Mouse (Mus musculus) heart, postnatal 25 days (tissue): Measurements from ENCODE around the gene Kbtbd13. TPM values are rescaled to one million over a fixed set of nuclear protein-coding genes. Genes with fewer than 3 reads are reported as not detected.

Experiments
- DNase-seq: peaks from one replicate; pipeline ENCODE4 v3.0.0; 2022; ENCODE audit warnings: low spot score
- intact Hi-C: fragments of 180-260 bp; cut with DNase I; formaldehyde crosslinking; loops from one replicate; pipeline ENCODE4 v1.15.1; 2025
- total RNA-seq, 2 experiments: library from RNA; stranded (reverse); gene quantifications; 2 replicates each; pipeline ENCODE4 v1.2.3; 2021

Gene Kbtbd13
- total RNA-seq = 1 to 10 TPM; 2.6 to 3.1 TPM

DNA sequence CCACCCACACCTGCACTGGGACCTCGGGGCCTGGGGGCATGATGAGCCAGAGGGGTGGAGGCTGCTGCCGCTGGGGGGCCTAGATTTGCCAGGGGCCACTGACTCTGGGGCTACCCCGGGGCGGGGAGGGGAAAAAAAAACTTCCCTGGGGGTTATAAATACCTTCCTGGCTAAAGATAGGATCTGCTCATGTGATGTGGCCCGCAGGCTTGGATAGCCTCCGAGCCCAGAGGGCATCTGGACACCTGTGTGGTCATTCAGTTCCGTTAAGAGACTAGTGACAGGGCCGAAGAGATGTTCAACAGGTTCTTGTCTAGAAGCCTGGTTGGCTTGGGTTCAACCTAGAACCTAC is at the start of gene Kbtbd13:
Kbtbd13 (minus strand) TSS at position 40 of the 352 bp plus-strand sequence.
- intact Hi-C loops = no loop called here
- no peak for DNase-seq

DNA sequence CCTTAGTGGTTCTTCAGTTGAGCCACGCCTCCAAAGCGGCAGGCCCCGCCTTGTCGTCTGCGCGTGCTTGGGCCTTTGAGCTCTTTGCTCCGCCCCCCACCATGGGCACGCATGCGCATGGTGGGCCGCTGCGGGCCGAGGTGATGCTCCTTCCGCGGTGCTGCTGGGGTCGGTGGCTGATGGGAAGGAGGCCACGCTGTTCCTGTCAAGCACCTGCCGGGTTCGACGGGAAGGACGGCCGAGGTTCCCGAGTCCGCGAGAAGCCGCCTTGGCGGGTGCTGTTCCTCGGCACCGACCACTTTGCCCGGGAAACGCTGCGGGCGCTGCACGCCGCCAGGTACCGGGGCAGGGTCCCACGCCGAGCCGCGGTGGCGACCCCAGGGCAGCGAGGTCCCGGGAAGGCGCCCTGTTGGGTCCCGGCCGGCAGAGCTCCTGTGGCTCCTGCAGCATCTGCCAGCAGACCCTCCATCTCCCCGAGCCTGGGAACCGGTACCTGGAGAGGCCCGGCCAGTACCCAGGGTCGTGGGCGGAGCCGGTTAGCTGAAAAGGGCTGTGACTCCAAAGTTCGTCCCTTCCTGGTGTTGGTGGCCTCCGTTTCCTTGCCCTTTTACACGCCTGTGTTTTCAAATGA is 44.3 kb upstream of the Kbtbd13 start, which contains the start of gene Mtfmt:
Mtfmt (plus strand) TSS at position 112 of the 631 bp plus-strand sequence.
- intact Hi-C loops = loop anchor here (10.0 kb wide), 1 partner anchor 149 kb away; the partner anchor contains the start of genes Pif1 and Plekho2
- DNase-seq = peak; percentile 85

DNA sequence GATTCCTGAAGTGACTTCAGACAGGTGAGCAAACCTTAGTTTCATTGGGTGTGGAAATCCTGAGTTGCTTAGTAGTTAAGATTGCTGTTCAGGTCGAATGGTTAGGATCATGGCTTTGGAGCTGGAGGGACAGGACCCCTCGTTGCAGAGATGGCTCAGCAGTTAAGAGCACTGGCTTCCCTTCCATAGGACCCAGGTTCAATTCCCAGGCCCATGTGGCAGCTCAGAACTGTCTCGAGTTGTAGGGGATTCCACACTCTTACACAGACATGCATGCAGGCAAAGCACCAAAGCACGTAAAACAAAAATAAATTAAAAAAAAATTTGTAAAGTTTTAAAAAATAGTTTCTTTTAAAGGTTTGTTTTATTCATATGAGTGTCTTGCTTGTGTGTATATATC is 43.8 kb upstream of the Kbtbd13 start:
- no peak for DNase-seq
- intact Hi-C loops = loop anchor here (10.0 kb wide), 1 partner anchor 150 kb away; the partner anchor contains the start of genes Pif1 and Plekho2

DNA sequence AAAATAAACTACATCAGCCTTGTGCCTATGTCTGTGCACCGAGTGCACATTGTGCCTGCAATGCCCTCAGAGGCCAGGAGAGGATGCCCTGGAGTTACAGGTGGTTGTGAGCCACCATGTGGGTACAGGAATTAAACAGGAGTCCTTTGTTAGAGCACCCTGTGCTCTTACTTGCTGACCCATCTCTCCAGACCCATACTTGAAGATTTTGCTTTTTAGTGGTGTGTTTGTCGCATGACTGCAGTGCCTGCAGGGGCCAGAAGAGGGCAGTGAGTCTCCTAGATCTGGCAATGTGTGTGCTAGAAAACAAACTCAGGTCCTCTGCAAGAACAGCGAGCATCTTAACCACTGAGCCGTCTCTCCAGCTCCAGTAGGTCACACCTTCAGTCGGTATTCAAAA is 42.7 kb upstream of the Kbtbd13 start:
- intact Hi-C loops = loop anchor here (10.0 kb wide), 1 partner anchor 151 kb away; the partner anchor contains the start of genes Pif1 and Plekho2

DNA sequence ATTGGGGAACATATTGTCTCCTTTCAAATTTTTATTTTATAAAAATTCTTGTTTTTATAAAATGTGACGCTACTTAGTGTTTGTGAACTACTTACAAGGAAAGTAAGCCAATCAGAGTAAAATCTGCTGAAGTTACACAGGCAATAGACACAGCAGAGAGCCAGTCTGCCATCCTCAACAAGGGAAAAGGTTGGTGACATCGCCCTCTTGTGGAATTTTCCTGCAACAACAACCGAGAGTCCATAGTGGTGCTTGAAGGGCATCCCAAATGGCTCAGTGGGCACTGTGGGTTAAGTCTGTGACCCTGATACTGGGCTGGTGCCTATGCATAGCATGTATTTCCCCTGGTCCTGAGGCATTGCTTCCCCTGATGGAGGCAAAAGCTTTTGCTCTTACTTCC is 40.8 kb upstream of the Kbtbd13 start:
- intact Hi-C loops = loop anchor here (1.0 to 10.0 kb wide), 3 partner anchors 39 to 153 kb away; partner anchors contain the start of genes Pif1 and Plekho2
- peak; percentile 53 for DNase-seq

More for the DNA sequence above, 42.7 kb upstream of the Kbtbd13 start:
- no peak for DNase-seq

DNA sequence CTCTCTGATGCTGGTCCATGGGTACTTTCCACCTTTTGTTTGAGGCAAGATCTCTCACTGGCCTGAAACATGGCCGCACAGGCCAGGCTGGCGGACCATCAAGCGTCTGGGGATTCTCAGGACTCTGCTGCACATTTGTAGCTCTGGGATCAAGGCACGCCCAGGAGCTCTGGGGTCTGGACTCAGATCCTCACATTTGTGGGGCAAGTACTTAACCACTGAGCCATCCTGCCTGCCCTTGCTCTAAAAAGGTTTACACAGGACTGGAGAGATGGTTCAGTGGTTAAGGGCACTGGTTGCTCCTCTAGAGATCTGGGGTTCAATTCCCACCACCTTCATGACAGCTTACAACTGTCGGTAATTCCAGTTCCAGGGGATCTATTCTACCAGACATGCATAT is 39.5 kb upstream of the Kbtbd13 start:
- intact Hi-C loops = loop anchor here (10.0 kb wide), 1 partner anchor 154 kb away; the partner anchor contains the start of genes Pif1 and Plekho2
- no peak for DNase-seq

DNA sequence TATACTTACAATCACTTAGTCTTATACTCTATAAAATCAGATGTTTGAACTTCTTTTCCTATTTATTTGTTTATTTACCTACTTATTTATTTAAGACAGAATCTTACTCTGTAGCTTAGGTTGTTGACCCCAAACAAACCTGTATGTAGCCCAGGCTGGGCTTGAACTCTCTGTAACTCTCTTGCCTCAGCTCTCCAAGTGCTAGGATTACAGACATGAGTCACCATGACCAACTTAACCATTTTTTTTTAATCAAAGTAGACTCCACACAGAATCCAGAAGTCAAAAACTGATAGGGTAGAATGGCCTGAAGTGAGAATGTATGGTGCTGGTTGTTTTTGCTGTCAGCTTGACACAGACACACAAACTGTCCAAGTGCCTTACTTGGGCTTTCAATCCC is 38.9 kb upstream of the Kbtbd13 start:
- intact Hi-C loops = loop anchor here (10.0 kb wide), 1 partner anchor 154 kb away; the partner anchor contains the start of genes Pif1 and Plekho2
- DNase-seq = no peak

DNA sequence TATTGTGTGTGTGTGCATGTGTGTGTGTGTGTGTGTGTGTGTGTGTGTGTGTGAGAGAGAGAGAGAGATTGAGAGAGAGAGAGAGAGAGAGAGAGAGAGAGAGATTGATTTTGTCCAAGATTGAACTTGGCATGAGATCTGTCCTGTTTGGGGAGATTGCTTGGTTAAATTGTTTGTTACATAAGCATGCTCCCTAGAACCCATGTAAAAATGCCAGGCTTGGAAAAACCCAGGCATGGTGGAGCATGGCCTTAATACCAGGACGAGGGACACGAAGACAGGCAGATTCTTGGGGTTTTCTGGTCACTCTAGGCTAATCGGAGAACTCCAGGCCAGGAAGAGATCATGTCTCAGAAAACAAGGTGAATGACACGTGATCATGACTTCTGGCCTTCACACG is 36.6 kb upstream of the Kbtbd13 start:
- no peak for DNase-seq
- intact Hi-C loops = no loop called here

DNA sequence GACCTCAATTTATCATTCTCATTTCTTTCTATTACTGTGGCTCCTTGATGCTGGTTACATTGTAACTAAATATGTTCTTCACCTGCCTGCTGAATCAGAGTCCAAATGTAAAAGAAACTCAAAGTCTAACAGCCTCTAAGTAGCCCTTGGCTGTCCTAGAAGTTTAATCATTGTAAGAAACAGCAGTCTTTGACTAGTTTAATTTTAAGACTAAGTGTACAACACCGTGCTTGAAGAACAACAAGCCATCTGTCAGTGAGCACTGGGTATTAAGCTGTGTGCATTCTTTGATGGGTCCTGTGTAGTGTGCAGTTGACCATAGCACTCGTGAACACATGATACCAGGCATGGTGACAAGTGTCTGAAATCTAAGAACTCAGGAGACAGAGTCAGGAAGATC is 36.1 kb upstream of the Kbtbd13 start:
- intact Hi-C loops = no loop called here
- no peak for DNase-seq

DNA sequence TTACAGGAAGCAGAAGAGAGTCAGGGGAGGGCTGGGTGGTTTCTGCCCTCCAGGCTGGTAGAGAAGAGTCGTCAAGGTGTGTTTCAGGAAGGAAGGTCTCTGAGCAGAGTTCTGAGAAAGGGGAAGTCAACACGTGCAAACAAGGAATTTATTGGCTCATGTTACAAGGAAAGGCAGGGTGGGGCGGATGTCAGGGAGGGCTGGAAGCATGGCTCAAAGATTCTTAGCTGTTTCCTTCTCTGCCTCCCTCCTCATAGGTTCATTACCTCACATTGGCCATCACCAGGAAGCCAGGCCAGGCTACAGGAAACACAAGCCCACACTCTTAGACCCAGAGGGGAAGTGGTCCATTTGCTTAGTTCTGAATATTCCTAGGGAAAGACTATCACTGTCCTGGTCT is 32.9 kb upstream of the Kbtbd13 start:
- DNase-seq = no peak
- intact Hi-C loops = no loop called here

DNA sequence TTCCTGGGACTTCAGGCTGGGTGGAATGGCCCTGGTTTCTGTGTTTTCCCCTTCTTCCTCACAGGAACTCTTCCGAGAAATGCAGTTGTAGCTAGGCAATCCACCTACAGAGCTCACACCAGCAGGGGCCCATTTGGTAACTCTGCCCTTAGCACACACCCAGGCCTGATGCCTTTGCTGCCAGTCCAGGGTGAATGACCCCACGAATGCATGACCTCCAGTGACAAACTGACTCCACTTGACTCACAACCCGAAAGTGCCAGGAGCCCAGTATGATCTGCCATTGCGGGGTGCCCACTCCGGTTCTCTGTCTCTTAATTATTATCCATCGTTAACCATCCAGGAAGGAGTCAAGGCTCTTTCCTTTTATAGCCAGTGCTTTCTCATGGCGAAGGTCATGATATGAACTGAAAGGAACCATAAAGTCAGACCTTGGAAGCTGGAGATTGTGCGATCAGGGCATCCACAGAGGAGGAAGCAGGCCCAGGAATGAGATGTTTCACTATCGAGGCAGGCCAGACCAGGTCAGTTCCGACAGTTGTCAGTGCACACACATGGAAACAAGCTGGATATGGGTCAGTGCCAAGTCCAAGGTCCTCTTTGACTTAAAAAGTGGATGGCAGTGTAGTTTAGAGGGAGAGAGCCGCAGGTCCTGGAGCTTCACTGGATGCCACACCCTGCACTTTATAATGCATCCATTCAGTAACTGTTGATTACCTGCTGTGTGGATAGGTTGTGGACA is 31.5 kb upstream of the Kbtbd13 start, which contains the start of gene Slc51b:
Slc51b (minus strand) TSS at position 196 of the 742 bp plus-strand sequence.
- no peak for DNase-seq
- intact Hi-C loops = no loop called here

DNA sequence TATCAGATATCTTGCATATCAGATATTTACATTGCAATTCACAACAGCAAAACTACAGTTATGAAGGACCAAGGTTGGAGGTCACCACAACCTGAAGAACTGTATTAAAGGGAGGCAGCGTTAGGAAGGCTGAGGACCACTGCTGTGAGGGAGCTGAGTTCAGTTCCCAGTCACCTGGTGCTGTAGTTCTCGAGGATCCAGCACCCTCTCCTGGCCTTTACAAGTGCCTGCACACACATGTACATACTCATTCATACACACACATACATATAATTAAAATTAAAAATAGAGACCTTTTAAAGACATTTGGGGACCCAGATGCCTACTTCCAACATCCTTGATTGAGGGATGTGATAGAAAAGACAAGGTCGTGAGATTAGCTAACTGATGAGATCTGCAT is 28.2 kb upstream of the Kbtbd13 start:
- intact Hi-C loops = no loop called here

DNA sequence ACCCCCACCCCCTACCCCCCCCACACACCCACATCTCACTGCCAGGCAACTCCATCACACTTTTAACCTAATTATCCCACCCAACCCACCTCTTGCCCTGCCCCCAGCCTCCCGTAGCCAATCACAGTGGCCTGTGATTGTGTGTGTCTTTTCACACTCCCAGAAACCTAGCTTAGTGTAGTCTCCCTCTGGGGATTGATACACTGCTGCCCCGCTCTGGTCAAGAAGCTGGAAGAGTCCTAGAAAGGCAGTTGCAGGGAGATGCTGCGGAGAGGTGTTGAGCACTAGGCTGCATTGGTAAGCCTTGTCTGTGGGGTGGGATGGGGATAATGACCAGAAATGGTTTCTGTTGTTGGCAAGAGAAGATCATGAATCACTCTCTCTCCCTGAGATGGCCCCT is 26.3 kb upstream of the Kbtbd13 start:
- DNase-seq = no peak
- intact Hi-C loops = no loop called here

More for the DNA sequence above, 28.2 kb upstream of the Kbtbd13 start:
- no peak for DNase-seq

DNA sequence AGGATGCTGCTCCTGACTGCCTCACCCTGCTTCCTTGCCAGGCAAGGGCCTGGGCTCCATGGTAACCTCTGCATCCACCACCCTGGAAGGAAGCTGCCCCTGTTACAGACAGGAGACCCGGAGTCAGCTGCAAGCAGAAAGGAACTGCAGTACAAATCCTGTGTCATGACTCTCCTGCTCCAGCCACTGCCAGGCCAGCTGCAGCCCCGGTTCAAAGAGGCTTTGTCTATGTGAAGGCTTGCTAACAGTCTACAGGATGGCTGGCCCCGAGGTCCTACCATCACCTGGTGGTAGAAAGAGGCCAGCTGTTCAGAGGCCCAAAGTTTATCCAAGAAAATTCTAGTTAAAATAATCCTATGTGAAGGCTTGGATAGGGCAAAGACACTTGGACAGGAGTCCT is 19.9 kb upstream of the Kbtbd13 start:
- no peak for DNase-seq
- intact Hi-C loops = no loop called here

DNA sequence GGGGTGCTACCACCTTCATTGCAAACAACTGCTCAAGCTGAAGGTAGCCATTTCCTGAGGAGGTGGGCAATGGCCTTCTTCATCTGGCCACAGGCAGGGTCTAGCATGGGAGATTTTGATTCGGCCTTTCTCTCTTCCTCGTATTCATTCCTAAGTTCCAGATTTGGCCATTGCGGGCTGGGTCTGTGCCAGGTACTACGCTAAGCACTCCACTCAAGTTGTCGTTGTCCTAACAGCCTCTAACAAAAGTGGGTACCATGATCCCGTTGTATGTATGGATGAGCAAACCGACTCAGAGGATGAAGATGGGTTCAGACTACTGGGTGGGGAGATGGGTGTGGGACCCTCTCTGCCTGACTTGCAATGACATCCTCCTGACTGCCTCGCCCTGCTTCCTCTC is 18.9 kb upstream of the Kbtbd13 start:
- intact Hi-C loops = no loop called here
- DNase-seq = no peak

DNA sequence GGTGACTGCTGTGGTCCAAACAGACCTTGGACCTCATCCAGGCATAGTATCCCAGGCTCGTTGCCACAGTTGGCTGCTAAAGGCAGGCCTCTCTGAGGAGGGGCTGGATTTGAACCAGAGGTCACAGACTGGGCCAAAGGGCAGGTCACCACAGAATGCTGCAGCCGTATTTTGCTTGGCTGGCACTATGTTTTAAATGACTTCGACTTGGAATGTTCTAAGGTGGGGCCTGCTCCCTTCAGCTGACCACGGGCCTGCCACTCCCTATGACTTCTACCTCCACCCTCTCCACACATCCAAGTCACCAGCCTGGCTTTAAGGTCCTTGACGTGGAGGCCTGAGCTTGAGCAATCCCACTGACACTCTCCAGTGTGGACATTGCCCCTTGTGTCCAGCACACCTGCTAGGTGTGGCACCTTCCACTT is 17.4 kb upstream of the Kbtbd13 start:
- intact Hi-C loops = no loop called here
- DNase-seq = no peak

DNA sequence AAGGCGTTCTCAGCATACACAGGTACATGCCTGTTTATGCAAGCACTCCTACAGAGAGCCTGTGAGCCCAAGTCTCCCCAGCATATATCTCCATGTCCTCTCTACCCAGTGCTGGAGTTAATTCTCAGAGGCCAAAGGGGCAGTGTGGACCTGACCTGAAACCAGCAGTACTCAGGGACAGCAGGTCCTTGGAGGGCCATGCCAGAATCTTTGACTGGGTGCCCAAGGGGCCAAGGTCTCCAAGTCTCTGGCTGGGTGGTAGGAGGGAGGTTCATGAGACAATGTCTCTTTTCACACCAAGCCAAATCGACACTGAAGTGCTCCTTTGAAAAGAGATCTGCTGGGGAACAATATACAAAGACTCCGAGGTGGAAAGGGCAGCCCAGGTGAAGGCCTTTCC is 16.4 kb upstream of the Kbtbd13 start:
- no peak for DNase-seq
- intact Hi-C loops = no loop called here

DNA sequence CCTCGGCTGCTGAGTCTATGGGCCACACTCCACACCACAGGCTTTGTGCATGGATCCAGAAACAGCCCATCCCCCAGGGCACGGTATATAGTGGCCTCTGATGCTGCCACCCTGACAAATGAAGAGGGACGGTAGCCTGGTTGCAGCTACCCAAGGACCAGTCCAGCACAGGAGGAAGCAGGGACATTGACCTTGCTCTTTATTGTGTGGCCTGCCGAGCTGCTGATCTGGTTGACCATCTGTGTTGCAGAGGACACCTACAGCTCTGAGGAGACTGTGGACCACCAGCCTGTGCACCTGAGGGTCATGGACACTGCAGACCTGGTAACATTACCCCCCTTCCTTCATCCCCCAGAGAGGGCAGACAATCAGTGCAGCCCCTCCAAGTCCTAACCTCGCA is 15.9 kb upstream of the Kbtbd13 start:
- DNase-seq = no peak
- intact Hi-C loops = no loop called here

DNA sequence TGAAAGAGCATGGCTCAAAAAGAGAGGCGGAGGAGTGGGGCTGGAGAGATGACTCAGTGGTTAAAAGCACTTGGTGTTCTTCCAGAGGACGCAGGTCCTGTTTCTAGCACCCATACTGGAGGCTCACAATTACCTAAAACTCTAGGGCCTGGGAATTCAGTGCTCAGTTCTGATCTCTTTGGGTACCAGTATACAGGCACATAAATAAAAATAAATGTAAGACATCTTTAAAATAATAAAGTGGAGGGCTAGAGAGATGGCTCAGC is 13.7 kb upstream of the Kbtbd13 start:
- intact Hi-C loops = no loop called here
- DNase-seq = no peak

DNA sequence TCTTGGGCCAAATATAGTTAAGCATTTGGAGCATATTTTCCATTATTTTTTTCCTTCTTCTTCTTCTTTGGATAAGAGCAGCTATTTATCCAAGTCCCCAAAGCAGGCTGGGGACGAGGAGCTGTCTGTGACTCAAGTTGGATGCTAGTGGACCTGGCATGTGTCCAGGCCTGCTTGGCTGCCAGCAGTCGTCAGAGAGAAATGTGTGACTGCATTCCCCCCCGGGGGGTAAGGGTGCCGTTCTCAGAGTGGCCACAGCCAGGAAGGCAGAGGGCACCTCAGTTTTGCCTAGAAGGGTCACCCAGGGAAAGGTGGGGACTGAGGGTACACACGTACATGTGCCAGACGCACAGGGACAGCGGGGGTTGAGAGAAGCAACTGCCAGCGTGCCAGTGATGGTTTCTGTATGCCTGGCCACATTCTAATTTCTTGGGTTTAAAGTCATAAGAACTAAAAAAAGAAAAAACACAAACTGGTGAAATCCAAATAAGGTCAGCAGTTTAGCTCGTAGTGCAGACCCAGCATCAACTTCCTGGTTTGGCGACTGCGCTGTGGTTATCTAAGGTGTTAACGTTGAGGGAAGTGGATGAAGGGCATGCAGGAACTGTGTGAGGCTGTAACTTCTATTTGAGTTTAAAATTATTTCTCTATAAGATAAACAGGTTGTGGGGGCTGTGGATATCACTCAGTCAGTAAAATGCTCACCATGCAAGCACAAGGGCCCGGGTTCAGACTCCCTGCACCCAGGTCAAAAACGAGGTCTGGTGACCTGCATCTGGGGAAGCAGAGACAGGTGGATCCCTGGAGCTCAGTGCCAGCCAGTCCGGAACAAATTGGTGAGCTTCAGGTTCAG is 13.1 kb upstream of the Kbtbd13 start:
- DNase-seq = peak; percentile 80
- intact Hi-C loops = no loop called here
